Mouse (Mus musculus) C2C12 (cell line): Measurements from ENCODE around the gene Mgat4d.

Source experiments
- CEBPB ChIP-seq: IDR thresholded peaks from one replicate; pipeline ENCODE4 v1.6.1; 2011; ENCODE audit warnings: low read depth, mild to moderate bottlenecking, control low read depth, moderate library complexity
- CTCF ChIP-seq: IDR thresholded peaks from one replicate; pipeline ENCODE4 v1.5.1; 2011; ENCODE audit not compliant: control insufficient read depth, insufficient read depth, insufficient read length

- no peak for TF ChIP-seq CTCF
- TF ChIP-seq CEBPB = no peak
Observed at GRCm38 (mm10) chr8:83327889-83328288, 20.4 kb upstream of the Mgat4d start.
